Mouse (Mus musculus) erythroblast, embryonic 14.5 days (primary cell): ENCODE data around the gene Scrn1. TPM values are rescaled to one million over a fixed set of nuclear protein-coding genes. Genes with fewer than 3 reads are reported as not detected.

Experiments
- H3K27me3 ChIP-seq: 2 replicates; pipeline ENCODE4 v1.6.1; 2012; ENCODE audit warnings: inconsistent platforms; ENCODE audit not compliant: control insufficient read depth
- H3K36me3 ChIP-seq: 2 replicates; pipeline ENCODE4 v1.6.1; 2012; ENCODE audit warnings: mild to moderate bottlenecking, inconsistent platforms; ENCODE audit not compliant: control insufficient read depth
- H3K4me1 ChIP-seq: 2 replicates; pipeline ENCODE4 v1.6.1; 2012; ENCODE audit warnings: inconsistent platforms; ENCODE audit not compliant: control insufficient read depth
- H3K4me3 ChIP-seq: replicated peaks from 2 replicates; pipeline ENCODE3; 2012; ENCODE audit warnings: moderate library complexity, mild to moderate bottlenecking, inconsistent platforms
- H3K9me3 ChIP-seq: 2 replicates; pipeline ENCODE4 v1.6.1; 2012; ENCODE audit warnings: low read length, inconsistent platforms, mixed read lengths; ENCODE audit not compliant: control insufficient read depth
- GATA1 ChIP-seq: IDR thresholded peaks from 2 replicates; pipeline ENCODE4 v1.6.1; 2012; ENCODE audit warnings: low read length, inconsistent platforms, mixed read lengths
- TAL1 ChIP-seq: IDR thresholded peaks from 3 replicates; pipeline ENCODE4 v1.6.1; 2012; ENCODE audit warnings: low read length, inconsistent platforms, mixed read lengths
- polyA plus RNA-seq: library from polyadenylated mRNA; stranded (reverse); fragments of >175 nt; gene quantifications from 2 replicates; pipeline ENCODE4 v1.2.3, GENCODE M21; 2012

Scrn1 gene
- polyA plus RNA-seq, 1 experiment = not detected

GRCm38 (mm10) chr6:54573218-54573955, 7.1 kb upstream of the Scrn1 start:
- H3K4me3 ChIP-seq = no peak overlapping the region
- no peaks in the 10 kb centered on the region for H3K36me3 ChIP-seq
- no peaks in the 10 kb centered on the region for H3K9me3 ChIP-seq
- H3K27me3 ChIP-seq = no peaks in the 10 kb centered on the region
- H3K4me1 ChIP-seq = no peaks in the 10 kb centered on the region
- no peak for TF ChIP-seq GATA1
- no peak for TF ChIP-seq TAL1

GRCm38 (mm10) chr6:54569776-54570175, 3.5 kb upstream of the Scrn1 start:
- Histone ChIP-seq H3K4me3 (no peak overlapping the region), H3K36me3 (no peaks in the 10 kb centered on the region), H3K4me1 (no peaks in the 10 kb centered on the region), H3K27me3 (peaks cover 31% of the 10 kb centered on the region), H3K9me3 (no peaks in the 10 kb centered on the region; the same call in 1 of the 2 replicates)
- TF ChIP-seq GATA1 (no peak), TAL1 (no peak)

- Histone ChIP-seq H3K27me3 (peaks cover 39% of the 10 kb centered on the region), H3K36me3 (no peaks in the 10 kb centered on the region), H3K4me1 (no peaks in the 10 kb centered on the region), H3K9me3 (no peaks in the 10 kb centered on the region; the same call in 1 of the 2 replicates), H3K4me3 (no peak overlapping the region)
- TF ChIP-seq TAL1 (no peak), GATA1 (no peak)
Measured at GRCm38 (mm10) chr6:54566546-54566919, 244 bp upstream of the Scrn1 start.

- no peak overlapping the region for H3K4me3 ChIP-seq
- H3K36me3 ChIP-seq = no peaks in the 10 kb centered on the region
- H3K4me1 ChIP-seq = no peaks in the 10 kb centered on the region
- peaks cover 39% of the 10 kb centered on the region for H3K27me3 ChIP-seq
- TF ChIP-seq TAL1 (no peak), GATA1 (no peak)
- H3K9me3 ChIP-seq = no peaks in the 10 kb centered on the region; the same call in 1 of the 2 replicates
Measured at GRCm38 (mm10) chr6:54565012-54565411, 1.3 kb downstream of the Scrn1 start.

GRCm38 (mm10) chr6:54564506-54564991, 1.7 kb downstream of the Scrn1 start:
- H3K9me3 ChIP-seq = no peaks in the 10 kb centered on the region; the same call in 1 of the 2 replicates
- H3K4me3 ChIP-seq = no peak overlapping the region
- TF ChIP-seq GATA1 (no peak), TAL1 (no peak)
- peaks cover 39% of the 10 kb centered on the region for H3K27me3 ChIP-seq
- no peaks in the 10 kb centered on the region for H3K4me1 ChIP-seq
- H3K36me3 ChIP-seq = no peaks in the 10 kb centered on the region

- H3K4me3 ChIP-seq = no peak overlapping the region
- TF ChIP-seq GATA1 (no peak), TAL1 (no peak)
- H3K4me1 ChIP-seq = no peaks in the 10 kb centered on the region
- no peaks in the 10 kb centered on the region for H3K36me3 ChIP-seq
- H3K27me3 ChIP-seq = peaks cover 39% of the 10 kb centered on the region
- no peaks in the 10 kb centered on the region; the same call in 1 of the 2 replicates for H3K9me3 ChIP-seq
Measured at GRCm38 (mm10) chr6:54563561-54563960, 2.7 kb downstream of the Scrn1 start.

- H3K9me3 ChIP-seq = no peaks in the 10 kb centered on the region; the same call in 1 of the 2 replicates
- TF ChIP-seq TAL1 = no peak
- TF ChIP-seq GATA1 = no peak
- H3K4me3 ChIP-seq = no peak overlapping the region
- peaks cover 32% of the 10 kb centered on the region for H3K27me3 ChIP-seq
- no peaks in the 10 kb centered on the region for H3K4me1 ChIP-seq
- H3K36me3 ChIP-seq = no peaks in the 10 kb centered on the region
Measured at GRCm38 (mm10) chr6:54562018-54562809, 4.1 kb downstream of the Scrn1 start.

GRCm38 (mm10) chr6:54558466-54558865, 7.8 kb downstream of the Scrn1 start:
- Histone ChIP-seq H3K36me3 (no peaks in the 10 kb centered on the region), H3K9me3 (no peaks in the 10 kb centered on the region), H3K4me3 (no peak overlapping the region), H3K27me3 (no peaks in the 10 kb centered on the region), H3K4me1 (no peaks in the 10 kb centered on the region)
- TF ChIP-seq GATA1 (no peak), TAL1 (no peak)

- Histone ChIP-seq H3K4me3 (no peak overlapping the region), H3K9me3 (no peaks in the 10 kb centered on the region), H3K27me3 (no peaks in the 10 kb centered on the region), H3K36me3 (no peaks in the 10 kb centered on the region), H3K4me1 (no peaks in the 10 kb centered on the region)
- TF ChIP-seq GATA1 (no peak), TAL1 (no peak)
Measured at GRCm38 (mm10) chr6:54557671-54558070, 8.6 kb downstream of the Scrn1 start.
